Mouse (Mus musculus): ENCODE data around the gene Setd1a.
"Not testable (repeated sequence)": the region's sequence is repeated elsewhere in the genome, so short reads cannot be mapped to it uniquely, and the experiment has no call there.

The Setd1a gene

DNA sequence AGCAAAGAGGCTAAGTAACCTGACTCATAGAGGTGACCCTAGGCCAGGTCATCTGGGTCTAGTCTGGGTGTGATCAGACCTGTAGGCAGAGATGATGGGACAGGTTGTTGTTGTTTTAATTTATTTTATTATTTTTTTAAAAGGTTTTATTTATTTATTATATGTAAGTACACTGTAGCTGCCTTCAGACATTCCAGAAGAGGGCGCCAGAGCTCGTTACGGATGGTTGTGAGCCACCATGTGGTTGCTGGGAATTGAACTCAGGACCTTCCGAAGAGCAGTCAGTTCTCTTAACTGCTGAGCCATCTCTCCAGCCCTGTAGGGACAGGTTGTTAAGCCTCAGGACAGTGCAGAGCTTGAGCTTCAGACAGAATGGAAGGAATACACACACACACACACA, 61.4 kb downstream of the Setd1a start:
- not testable (repeated sequence) for DNase-seq (ENCODE audit: low read depth)

DNA sequence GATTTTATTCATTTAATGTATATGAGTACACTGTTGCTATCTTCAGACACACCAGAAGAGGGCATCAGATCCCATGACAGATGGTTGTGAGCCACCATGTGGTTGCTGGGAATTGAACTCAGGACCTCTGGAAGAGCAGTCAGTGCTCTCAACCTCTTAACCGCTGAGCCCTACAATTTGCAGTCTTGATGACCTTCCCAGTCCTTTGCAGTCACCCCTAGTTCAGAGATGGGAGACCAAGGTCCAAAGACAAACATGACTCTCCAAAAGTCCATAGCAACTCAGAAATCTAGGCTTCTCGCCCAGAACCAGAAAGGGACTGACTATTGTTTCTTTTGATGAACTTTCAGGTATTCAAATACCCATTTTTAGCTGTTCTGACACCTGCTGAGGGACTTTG, 63.6 kb downstream of the Setd1a start:
- DNase-seq (ENCODE audit: low read depth): not testable (repeated sequence)

DNA sequence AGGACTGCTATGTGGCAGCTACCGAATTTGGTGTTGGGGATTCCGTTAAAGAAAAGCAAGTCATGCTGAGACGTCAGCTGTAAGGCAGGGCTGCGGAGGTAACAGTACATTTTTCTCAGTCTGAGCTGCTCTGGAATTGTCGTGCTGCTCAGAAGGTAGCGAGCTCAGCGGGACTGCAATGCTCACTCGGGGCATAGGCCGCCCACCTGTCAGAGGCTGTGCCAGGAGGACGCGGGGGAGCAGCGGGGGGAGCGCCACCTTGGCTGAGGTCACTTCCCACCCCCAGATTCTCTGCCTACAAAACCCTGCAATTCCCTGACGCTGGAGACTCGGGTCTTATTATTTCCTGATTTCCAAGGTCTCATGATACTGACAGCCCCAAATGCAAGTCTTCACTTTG, 64.4 kb downstream of the Setd1a start:
- DNase-seq (ENCODE audit: low read depth): no peak

DNA sequence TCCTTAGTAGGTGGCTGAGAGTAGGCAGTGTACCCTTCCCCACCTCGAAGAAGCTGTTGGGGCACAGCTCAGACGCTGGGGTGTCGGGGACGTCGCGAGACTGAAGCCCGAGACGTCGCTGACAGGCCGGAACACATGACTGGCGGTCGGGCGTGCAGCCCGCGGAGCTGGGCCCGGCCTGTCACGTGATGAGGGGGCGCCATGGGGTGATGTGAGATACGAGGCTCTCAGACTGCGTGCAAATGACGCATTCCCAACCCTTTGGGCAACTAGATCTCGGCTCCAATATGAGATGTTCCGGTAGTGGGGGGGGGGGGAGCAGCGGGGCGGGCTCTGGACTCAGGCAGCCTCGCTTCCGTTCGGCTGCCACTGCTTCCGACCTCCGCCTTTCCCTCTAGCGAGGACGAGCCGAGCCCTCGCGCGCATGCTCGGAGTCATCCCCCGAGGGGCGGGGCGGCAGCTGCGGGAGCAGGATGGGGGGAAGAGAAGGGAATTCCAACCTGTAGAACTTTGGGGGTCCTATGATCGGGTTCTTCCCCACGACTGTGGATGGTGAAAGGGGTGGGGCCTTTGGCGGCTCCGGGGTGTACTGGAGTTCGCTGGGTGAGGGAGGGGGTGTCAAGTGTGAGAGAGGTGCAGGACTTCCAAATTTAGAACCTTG, 65.0 kb downstream of the Setd1a start:
- peak; percentile 92 for DNase-seq (ENCODE audit: low read depth)

DNA sequence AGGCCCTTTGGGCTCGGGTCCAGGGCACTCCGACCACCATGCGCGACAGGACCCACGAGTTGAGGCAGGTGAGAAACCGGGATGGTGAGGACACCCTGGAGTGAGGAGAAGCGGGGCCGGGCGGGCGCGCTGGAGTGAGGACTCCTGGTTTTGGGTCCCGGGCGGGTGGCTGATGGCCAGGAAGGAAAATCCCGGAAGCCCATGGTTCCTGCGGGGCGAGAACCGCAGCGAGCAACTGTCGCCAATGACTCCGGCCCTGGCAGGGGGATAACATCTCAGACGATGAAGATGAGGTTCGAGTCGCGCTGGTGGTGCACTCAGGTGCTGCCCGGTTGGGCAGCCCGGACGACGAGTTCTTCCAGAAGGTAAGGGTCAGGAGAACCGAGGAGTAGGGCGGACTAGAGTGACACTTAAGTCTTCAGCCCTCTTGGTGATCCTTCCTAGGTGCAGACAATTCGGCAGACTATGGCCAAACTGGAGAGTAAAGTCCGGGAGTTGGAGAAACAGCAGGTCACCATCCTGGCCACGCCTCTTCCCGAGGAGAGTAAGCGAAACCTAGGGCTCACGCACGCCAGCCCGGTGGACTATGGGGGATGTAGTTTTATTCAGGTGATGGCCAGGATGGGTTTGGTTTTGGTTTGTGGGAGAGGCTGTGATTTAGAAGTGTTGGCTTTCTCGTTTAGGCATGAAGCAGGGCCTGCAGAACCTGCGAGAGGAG, 65.7 kb downstream of the Setd1a start:
- DNase-seq (ENCODE audit: low read depth): peak; percentile 58
